Mouse (Mus musculus) myocyte (in vitro differentiated cells): ENCODE measurements at regions not wholly inside any gene's neighbourhood (a gene's known extent, or its start where the extent isn't known, plus 50 kb on each side); places are given as distances from the start of the nearest gene placed in this dataset.

ENCODE experiments used
- MAX ChIP-seq: IDR thresholded peaks from one replicate; pipeline ENCODE4 v1.6.1; 2011; ENCODE audit warnings: low read depth, mild to moderate bottlenecking, control low read depth
- POLR2A ChIP-seq: IDR thresholded peaks from one replicate; pipeline ENCODE4 v1.6.1; 2011; ENCODE audit warnings: low read depth, mild to moderate bottlenecking, control low read depth, moderate library complexity; ENCODE audit not compliant: insufficient read length
- REST ChIP-seq: IDR thresholded peaks from one replicate; pipeline ENCODE4 v1.6.1; 2011; ENCODE audit warnings: mild to moderate bottlenecking, control low read depth, moderate library complexity; ENCODE audit not compliant: insufficient read depth, insufficient read length
- USF1 ChIP-seq: IDR thresholded peaks from one replicate; pipeline ENCODE4 v1.6.1; 2011; ENCODE audit warnings: low read depth, mild to moderate bottlenecking, control low read depth, moderate library complexity

GRCm38 (mm10) chr13:47909851-47910530 lies 351.0 kb upstream of the Id4 start:
- no peak for TF ChIP-seq POLR2A
- no peak for TF ChIP-seq REST
- TF ChIP-seq USF1: no peak
- TF ChIP-seq MAX: no peak
